Mouse (Mus musculus): ENCODE data around the gene Sh3bp4. TPM values are rescaled to one million over a fixed set of nuclear protein-coding genes. Genes with fewer than 3 reads are reported as not detected.

Sh3bp4 gene
- polyA plus RNA-seq, 1 experiment from 2014 or later, result 22.4 TPM

DNA sequence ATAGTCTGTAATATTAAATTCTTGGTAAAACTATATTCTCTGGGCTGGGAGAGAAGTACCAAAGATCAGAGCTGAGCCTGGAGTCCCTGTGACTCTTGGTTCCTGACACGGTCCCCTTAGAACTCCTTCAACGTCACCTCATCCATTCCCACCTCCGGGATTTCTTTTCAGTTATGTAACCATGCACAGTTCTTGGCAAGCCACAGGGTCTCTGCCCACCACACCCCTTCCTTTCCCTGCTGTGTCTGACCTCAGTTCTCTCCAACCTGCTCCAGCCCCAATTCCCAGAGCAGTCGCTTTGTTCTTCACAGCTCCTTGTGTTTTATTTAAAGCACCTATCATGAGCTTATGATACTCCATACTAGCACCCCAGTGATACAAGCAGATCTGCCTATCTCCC, 7.2 kb upstream of the Sh3bp4 start:
- no peak overlapping the region for H3K4me3 ChIP-seq (ENCODE audit: low read depth, low read length)
- H3K4me2 ChIP-seq (replicated peaks; ENCODE audit: low read depth, low read length), result no peak overlapping the region
- no peak for ATAC-seq (ENCODE audit: insufficient number of reproducible peaks, insufficient read depth, low FRiP score, low read depth)
- H3K4me1 ChIP-seq (ENCODE audit: control insufficient read depth, insufficient read depth, low read length), result peaks cover 3% of the 10 kb centered on the region; the same call in 1 of the 2 replicates
- H3K27me3 ChIP-seq (ENCODE audit: control insufficient read depth, insufficient read depth, low read length), result no peaks in the 10 kb centered on the region
- H3K9ac ChIP-seq (replicated peaks; ENCODE audit: low read depth, low read length), result no peak overlapping the region
- H3K9me3 ChIP-seq (ENCODE audit: control insufficient read depth, low read depth, low read length), result peaks cover 4% of the 10 kb centered on the region; the same call in 1 of the 2 replicates
- no peak overlapping the region for H3K27ac ChIP-seq (ENCODE audit: low read length)
- 82% methylated on average over 4 of the region's 4 CpGs for WGBS
- H3K36me3 ChIP-seq (ENCODE audit: control insufficient read depth, insufficient read depth, low read length), result no peaks in the 10 kb centered on the region

GRCm38 (mm10) chr1:89063800-89064199, 6.4 kb upstream of the Sh3bp4 start:
- Histone ChIP-seq H3K4me2 (replicated peaks; ENCODE audit: low read depth, low read length) (no peak overlapping the region), H3K9me3 (ENCODE audit: control insufficient read depth, low read depth, low read length) (peaks cover 4% of the 10 kb centered on the region; the same call in 1 of the 2 replicates)

GRCm38 (mm10) chr1:89068812-89069211, 1.4 kb upstream of the Sh3bp4 start:
- Histone ChIP-seq H3K36me3 (ENCODE audit: control insufficient read depth, insufficient read depth, low read length) (no peaks in the 10 kb centered on the region), H3K9me3 (ENCODE audit: control insufficient read depth, low read depth, low read length) (no peaks in the 10 kb centered on the region), H3K27me3 (ENCODE audit: control insufficient read depth, insufficient read depth, low read length) (no peaks in the 10 kb centered on the region), H3K4me1 (ENCODE audit: control insufficient read depth, insufficient read depth, low read length) (peaks cover 32% of the 10 kb centered on the region), H3K27ac (ENCODE audit: low read length) (no peak overlapping the region), H3K9ac (replicated peaks; ENCODE audit: low read depth, low read length) (no peak overlapping the region), H3K4me2 (replicated peaks; ENCODE audit: low read depth, low read length) (no peak overlapping the region), H3K4me3 (ENCODE audit: low read depth, low read length) (no peak overlapping the region)
- no peak for ATAC-seq (ENCODE audit: insufficient number of reproducible peaks, insufficient read depth, low FRiP score, low read depth)
- WGBS, result 65% methylated on average over 5 of the region's 5 CpGs

More at GRCm38 (mm10) chr1:89063800-89064199, 6.4 kb upstream of the Sh3bp4 start:
- Histone ChIP-seq H3K27ac (ENCODE audit: low read length) (no peak overlapping the region), H3K9ac (replicated peaks; ENCODE audit: low read depth, low read length) (no peak overlapping the region), H3K36me3 (ENCODE audit: control insufficient read depth, insufficient read depth, low read length) (no peaks in the 10 kb centered on the region), H3K4me1 (ENCODE audit: control insufficient read depth, insufficient read depth, low read length) (peaks cover 9% of the 10 kb centered on the region), H3K27me3 (ENCODE audit: control insufficient read depth, insufficient read depth, low read length) (no peaks in the 10 kb centered on the region), H3K4me3 (ENCODE audit: low read depth, low read length) (no peak overlapping the region)
- WGBS, result 77% methylated on average over 3 of the region's 3 CpGs
- no peak for ATAC-seq (ENCODE audit: insufficient number of reproducible peaks, insufficient read depth, low FRiP score, low read depth)

DNA sequence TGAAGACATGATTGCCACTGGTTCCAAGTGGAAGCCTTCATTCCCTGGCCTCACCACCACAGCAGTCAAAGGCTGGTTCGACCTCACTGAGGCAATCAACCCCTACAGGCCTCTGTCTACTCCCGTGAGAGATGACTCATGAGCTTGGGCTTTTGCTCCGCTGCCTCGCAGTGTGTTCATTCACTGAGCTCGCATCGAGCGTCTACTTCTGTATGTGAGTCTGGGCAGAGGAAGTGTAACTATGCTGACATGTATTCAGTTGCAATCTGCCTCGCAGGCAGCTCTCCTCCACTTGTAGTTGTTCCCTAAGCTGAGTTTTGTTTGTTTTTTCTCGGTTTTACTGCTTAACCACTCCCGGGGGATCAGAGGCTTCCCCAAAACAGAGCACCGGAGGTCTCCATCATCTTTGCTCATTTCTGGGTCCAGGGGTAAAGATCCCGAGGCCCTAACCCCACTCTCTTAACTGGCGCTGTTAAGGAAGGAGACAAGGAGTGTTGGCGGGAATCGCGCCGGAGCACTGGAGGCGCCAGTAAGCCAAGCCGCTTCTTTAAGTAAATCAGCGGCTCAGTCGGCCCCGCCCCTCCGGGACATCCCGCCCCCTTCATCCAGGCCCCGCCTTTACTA, 624 bp upstream of the Sh3bp4 start:
- Histone ChIP-seq H3K9ac (replicated peaks; ENCODE audit: low read depth, low read length) (no peak overlapping the region; the same call in 1 of the 2 replicates), H3K36me3 (ENCODE audit: control insufficient read depth, insufficient read depth, low read length) (no peaks in the 10 kb centered on the region), H3K27ac (ENCODE audit: low read length) (peak overlapping the region; percentile 76), H3K9me3 (ENCODE audit: control insufficient read depth, low read depth, low read length) (no peaks in the 10 kb centered on the region), H3K27me3 (ENCODE audit: control insufficient read depth, insufficient read depth, low read length) (no peaks in the 10 kb centered on the region), H3K4me2 (replicated peaks; ENCODE audit: low read depth, low read length) (peak overlapping the region; percentile 46), H3K4me3 (ENCODE audit: low read depth, low read length) (peak overlapping the region; percentile 22), H3K4me1 (ENCODE audit: control insufficient read depth, insufficient read depth, low read length) (peaks cover 34% of the 10 kb centered on the region)
- under 1% methylated on average over 25 of the region's 25 CpGs for WGBS
- peak; percentile 26; the same call in 1 of the 2 replicates for ATAC-seq (ENCODE audit: insufficient number of reproducible peaks, insufficient read depth, low FRiP score, low read depth)

- WGBS, result under 1% methylated on average over 28 of the region's 28 CpGs
- H3K4me3 ChIP-seq (ENCODE audit: low read depth, low read length), result peak overlapping the region; percentile 95
- no peaks in the 10 kb centered on the region for H3K9me3 ChIP-seq (ENCODE audit: control insufficient read depth, low read depth, low read length)
- peak overlapping the region; percentile 56 for H3K4me2 ChIP-seq (replicated peaks; ENCODE audit: low read depth, low read length)
- peak overlapping the region; percentile 85 for H3K27ac ChIP-seq (ENCODE audit: low read length)
- no peaks in the 10 kb centered on the region for H3K36me3 ChIP-seq (ENCODE audit: control insufficient read depth, insufficient read depth, low read length)
- H3K9ac ChIP-seq (replicated peaks; ENCODE audit: low read depth, low read length), result peak overlapping the region; percentile 94
- H3K4me1 ChIP-seq (ENCODE audit: control insufficient read depth, insufficient read depth, low read length), result peaks cover 40% of the 10 kb centered on the region
- no peak for ATAC-seq (ENCODE audit: insufficient number of reproducible peaks, insufficient read depth, low FRiP score, low read depth)
- no peaks in the 10 kb centered on the region for H3K27me3 ChIP-seq (ENCODE audit: control insufficient read depth, insufficient read depth, low read length)
Measured at GRCm38 (mm10) chr1:89070871-89071361, 701 bp downstream of the Sh3bp4 start.

DNA sequence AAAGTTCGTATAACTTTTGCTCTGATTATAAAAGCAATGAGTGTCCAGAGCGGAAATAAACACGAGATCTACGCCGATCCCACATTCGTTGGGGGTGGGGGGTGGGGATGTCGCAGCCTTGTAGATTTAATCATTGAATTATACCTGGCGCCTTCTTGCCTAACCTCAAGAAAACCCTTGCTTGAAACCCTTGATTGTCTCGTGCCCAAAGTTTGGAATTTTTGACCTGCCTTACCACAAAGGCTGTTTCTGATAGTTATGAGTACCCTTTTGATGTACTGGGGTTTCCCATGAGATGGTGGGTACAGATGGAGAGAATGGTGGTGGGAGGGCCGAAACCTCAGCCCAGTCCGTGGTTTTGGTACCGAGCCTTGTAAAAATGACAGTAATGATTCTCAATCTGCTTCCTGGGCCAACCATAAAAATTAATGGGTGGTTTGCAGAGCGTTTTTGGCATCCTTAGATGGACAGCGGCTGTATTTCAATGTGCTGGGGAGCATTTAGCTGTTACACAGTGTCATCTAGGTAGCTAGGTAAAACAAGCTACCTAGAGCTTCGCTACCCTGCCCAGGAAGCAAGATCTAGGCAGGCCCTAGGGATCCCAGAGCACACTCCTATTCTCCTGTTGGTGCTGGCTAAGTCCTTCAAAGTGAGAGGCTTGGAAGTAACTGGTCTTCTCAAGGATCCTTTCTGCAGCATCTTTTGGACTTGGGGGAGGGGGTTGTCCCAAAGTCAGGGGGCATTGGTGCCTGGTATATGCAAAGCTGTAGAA, 1.3 kb downstream of the Sh3bp4 start:
- Histone ChIP-seq H3K4me3 (ENCODE audit: low read depth, low read length) (peak overlapping the region; percentile 95), H3K27me3 (ENCODE audit: control insufficient read depth, insufficient read depth, low read length) (no peaks in the 10 kb centered on the region), H3K36me3 (ENCODE audit: control insufficient read depth, insufficient read depth, low read length) (no peaks in the 10 kb centered on the region), H3K4me2 (replicated peaks; ENCODE audit: low read depth, low read length) (peak overlapping the region; percentile 56), H3K9me3 (ENCODE audit: control insufficient read depth, low read depth, low read length) (no peaks in the 10 kb centered on the region), H3K9ac (replicated peaks; ENCODE audit: low read depth, low read length) (peak overlapping the region; percentile 94), H3K27ac (ENCODE audit: low read length) (peak overlapping the region; percentile 16; the same call in 1 of the 2 replicates), H3K4me1 (ENCODE audit: control insufficient read depth, insufficient read depth, low read length) (peaks cover 40% of the 10 kb centered on the region)
- WGBS, result 6% methylated on average over 15 of the region's 15 CpGs
- no peak for ATAC-seq (ENCODE audit: insufficient number of reproducible peaks, insufficient read depth, low FRiP score, low read depth)

GRCm38 (mm10) chr1:89072143-89072990, 2.2 kb downstream of the Sh3bp4 start:
- H3K27me3 ChIP-seq (ENCODE audit: control insufficient read depth, insufficient read depth, low read length), result no peaks in the 10 kb centered on the region
- H3K36me3 ChIP-seq (ENCODE audit: control insufficient read depth, insufficient read depth, low read length), result no peaks in the 10 kb centered on the region
- H3K4me2 ChIP-seq (replicated peaks; ENCODE audit: low read depth, low read length), result peak overlapping the region; percentile 56
- WGBS, result 16% methylated on average over 14 of the region's 14 CpGs
- peaks cover 42% of the 10 kb centered on the region for H3K4me1 ChIP-seq (ENCODE audit: control insufficient read depth, insufficient read depth, low read length)
- peak overlapping the region; percentile 95 for H3K4me3 ChIP-seq (ENCODE audit: low read depth, low read length)
- peak overlapping the region; percentile 16; the same call in 1 of the 2 replicates for H3K27ac ChIP-seq (ENCODE audit: low read length)
- peak overlapping the region; percentile 94; the same call in 1 of the 2 replicates for H3K9ac ChIP-seq (replicated peaks; ENCODE audit: low read depth, low read length)
- ATAC-seq (ENCODE audit: insufficient number of reproducible peaks, insufficient read depth, low FRiP score, low read depth), result no peak
- H3K9me3 ChIP-seq (ENCODE audit: control insufficient read depth, low read depth, low read length), result no peaks in the 10 kb centered on the region

DNA sequence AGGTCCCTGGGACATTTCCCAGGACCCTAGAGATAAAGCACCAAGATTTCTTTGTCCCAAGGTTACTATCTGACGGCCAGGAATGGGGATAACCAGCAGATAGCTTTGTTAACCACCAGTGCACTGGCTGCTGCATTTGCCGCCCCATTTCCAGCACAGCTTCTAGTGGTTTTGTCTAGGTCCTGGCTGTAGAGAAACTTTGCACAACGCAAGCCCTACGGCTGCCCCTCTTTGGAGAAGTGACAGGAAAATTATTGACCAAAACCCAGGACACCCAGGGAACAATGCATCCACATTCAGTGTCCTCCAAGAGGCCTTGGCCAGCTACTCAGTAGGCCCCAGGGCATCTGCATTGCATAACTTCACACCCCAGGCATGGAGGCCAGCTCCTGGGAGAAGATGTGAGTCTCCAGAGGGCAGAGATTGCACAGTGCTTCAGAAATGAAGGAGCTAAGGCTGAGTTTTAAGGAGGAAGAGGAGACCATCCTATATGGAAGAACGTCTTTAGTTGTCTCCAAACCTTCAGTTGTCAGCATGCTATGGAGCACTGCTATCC, 3.2 kb downstream of the Sh3bp4 start:
- Histone ChIP-seq H3K4me2 (replicated peaks; ENCODE audit: low read depth, low read length) (no peak overlapping the region), H3K4me1 (ENCODE audit: control insufficient read depth, insufficient read depth, low read length) (peaks cover 41% of the 10 kb centered on the region), H3K9me3 (ENCODE audit: control insufficient read depth, low read depth, low read length) (no peaks in the 10 kb centered on the region), H3K36me3 (ENCODE audit: control insufficient read depth, insufficient read depth, low read length) (no peaks in the 10 kb centered on the region), H3K9ac (replicated peaks; ENCODE audit: low read depth, low read length) (no peak overlapping the region), H3K27ac (ENCODE audit: low read length) (no peak overlapping the region), H3K27me3 (ENCODE audit: control insufficient read depth, insufficient read depth, low read length) (no peaks in the 10 kb centered on the region), H3K4me3 (ENCODE audit: low read depth, low read length) (no peak overlapping the region)
- 76% methylated on average over 5 of the region's 5 CpGs for WGBS
- no peak for ATAC-seq (ENCODE audit: insufficient number of reproducible peaks, insufficient read depth, low FRiP score, low read depth)
